Mouse (Mus musculus) G1E (cell line): ENCODE results near the gene Fank1.

Source experiments
- CTCF ChIP-seq: IDR thresholded peaks from 2 replicates; pipeline ENCODE4 v1.5.1; 2012; ENCODE audit warnings: low read depth, low read length, inconsistent platforms, mixed read lengths
- GATA1 ChIP-seq: IDR thresholded peaks from 2 replicates; pipeline ENCODE4 v1.6.1; 2012; ENCODE audit warnings: borderline replicate concordance, low read length, inconsistent platforms, mixed read lengths
- GATA2 ChIP-seq: IDR thresholded peaks from 2 replicates; pipeline ENCODE4 v1.6.1; 2012; ENCODE audit warnings: low read depth, low read length, inconsistent platforms, borderline replicate concordance
- POLR2AphosphoS5 ChIP-seq: IDR thresholded peaks from 2 replicates; pipeline ENCODE4 v1.6.1; 2012; ENCODE audit warnings: low read depth, low read length, inconsistent platforms; ENCODE audit not compliant: insufficient replicate concordance
- TAL1 ChIP-seq: conservative IDR thresholded peaks from 2 replicates; pipeline ENCODE4 v1.6.1; 2012; ENCODE audit warnings: low read depth, low read length, inconsistent platforms, mixed read lengths

- no peak for TF ChIP-seq POLR2AphosphoS5
- no peak for TF ChIP-seq CTCF
- TF ChIP-seq TAL1, result no peak
- no peak for TF ChIP-seq GATA1
- no peak for TF ChIP-seq GATA2
These were observed 143.3 kb downstream of the Fank1 start for GRCm38 (mm10) chr7:133919918-133920317.
